21 mouse cellular contexts compared by ENCODE assay signal in genomic region chr19:47705772-47706309, GRCm38 (mm10). TPM values are rescaled to one million over a fixed set of nuclear protein-coding genes. Genes with fewer than 3 reads are reported as not detected.
"Had no signal": no experiment of that assay in that cellular context is flagged by ENCODE, and none has a peak within 500 bp of the region (broad histone marks: within the 10 kb centered on the region; RNA-seq: fewer than 3 reads in every experiment).

No protein-coding gene starts in this region.

- H3K9ac ChIP-seq: lung, embryonic 15.5 days; midbrain, embryonic 12.5 days; neural tube, embryonic 13.5 days; neural tube, embryonic 15.5 days had no signal

- H3K36me3 ChIP-seq: lung, embryonic 15.5 days; midbrain, embryonic 10.5 days; midbrain, embryonic 12.5 days; neural tube, embryonic 13.5 days; neural tube, embryonic 15.5 days had no signal

- H3K27me3 ChIP-seq: lung, embryonic 15.5 days; midbrain, embryonic 12.5 days; neural tube, embryonic 13.5 days; neural tube, embryonic 15.5 days had no signal

- ATAC-seq: lung, postnatal 0 days; midbrain, embryonic 16.5 days had no signal

- H3K27ac ChIP-seq: lung, embryonic 15.5 days; midbrain, embryonic 10.5 days; midbrain, embryonic 12.5 days; neural tube, embryonic 13.5 days; neural tube, embryonic 15.5 days had no signal

- H3K4me3 ChIP-seq: lung, embryonic 15.5 days; midbrain, embryonic 10.5 days; midbrain, embryonic 12.5 days; myocyte; neural tube, embryonic 13.5 days; neural tube, embryonic 15.5 days had no signal

- H3K4me1 ChIP-seq: neural tube, embryonic 13.5 days; neural tube, embryonic 15.5 days had no signal

- H3K4me2 ChIP-seq: lung, embryonic 15.5 days; midbrain, embryonic 12.5 days; neural tube, embryonic 13.5 days; neural tube, embryonic 15.5 days had no signal

- H3K9me3 ChIP-seq: lung, embryonic 15.5 days; midbrain, embryonic 12.5 days; neural tube, embryonic 13.5 days; neural tube, embryonic 15.5 days had no signal

- DNase-seq: lung, adult 2 months; lung, postnatal 14 days; lung, postnatal 36 days; midbrain, embryonic 14.5 days; retina, postnatal 1 day; right cerebral cortex, adult 18-20 months; right cerebral cortex, postnatal 25 days; right cerebral cortex, postnatal 4 days; spleen, adult 18-20 months; thymus, adult 18-20 months; thymus, postnatal 25 days; thymus, postnatal 4 days had no signal

RNA-seq across cellular contexts. Expression of gene Col17a1, which starts 13.9 kb away (rescaled TPM):
- total RNA-seq: megakaryocyte, adult 5-6 weeks had no signal
